Mouse (Mus musculus) hindbrain, postnatal 0 days (tissue): ENCODE data around the gene Aif1l. TPM values are rescaled to one million over a fixed set of nuclear protein-coding genes. Genes with fewer than 3 reads are reported as not detected.
A peak's percentile ranks its signal among the peaks of the same experiment; 100 is the strongest.

ENCODE experiments used
- ATAC-seq: fragments of 200-750 bp; cut with Nextera tagmentation; 2 replicates; pipeline ENCODE4 v1.8.0; 2017; ENCODE audit warnings: mild to moderate bottlenecking, moderate TSS enrichment, moderate library complexity
- DNase-seq: peaks from one replicate; pipeline ENCODE4 v3.0.0-alpha.2; 2015; ENCODE audit warnings: low spot score
- H3K27ac ChIP-seq: fragments of 300-500 bp; sonication (generic); 2 replicates; pipeline ENCODE4 v1.5.1; 2014; ENCODE audit warnings: mild to moderate bottlenecking
- H3K27me3 ChIP-seq: fragments of 300-500 bp; sonication (generic); 2 replicates; pipeline ENCODE4 v1.6.1; 2014; ENCODE audit warnings: low read length, mixed read lengths; ENCODE audit not compliant: insufficient read depth
- H3K36me3 ChIP-seq: fragments of 300-500 bp; sonication (generic); 2 replicates; pipeline ENCODE4 v1.6.1; 2014; ENCODE audit warnings: low read length, mixed read lengths; ENCODE audit not compliant: insufficient read depth
- H3K4me1 ChIP-seq: fragments of 300-500 bp; sonication (generic); 2 replicates; pipeline ENCODE4 v1.6.1; 2014; ENCODE audit warnings: antibody characterized with exemption, low read length, mixed read lengths; ENCODE audit not compliant: insufficient read depth
- H3K4me2 ChIP-seq: fragments of 300-500 bp; sonication (generic); 2 replicates; pipeline ENCODE4 v1.6.1; 2014; ENCODE audit warnings: low read depth, mild to moderate bottlenecking, low read length, moderate library complexity, mixed read lengths
- H3K4me3 ChIP-seq: fragments of 300-500 bp; sonication (generic); 2 replicates; pipeline ENCODE4 v1.5.1; 2014; ENCODE audit warnings: low read length
- H3K9ac ChIP-seq: fragments of 300-500 bp; sonication (generic); replicated peaks from 2 replicates; pipeline ENCODE4 v1.6.1; 2014; ENCODE audit warnings: mild to moderate bottlenecking, low read length, moderate library complexity, mixed read lengths
- H3K9me3 ChIP-seq: fragments of 300-500 bp; sonication (generic); 2 replicates; pipeline ENCODE4 v1.6.1; 2016; ENCODE audit warnings: low read length, mixed read lengths
- CTCF ChIP-seq: IDR thresholded peaks from 2 replicates; pipeline ENCODE4 v1.5.1; 2016; ENCODE audit warnings: antibody characterized with exemption, control low read depth, low read depth
- WGBS: fragments of 180-500 bp; shearing (Covaris S2); extraction: QIAGEN DNeasy Blood & Tissue Kit; methylation state at CpG from one replicate; pipeline ENCODE4 v1.1.7; 2014; 5-methylcytosine and 5-hydroxymethylcytosine counted together
- polyA plus RNA-seq: library from polyadenylated mRNA; unstranded; fragments of >200 nt; fragmentation: Nextera tagmentation; extraction: Ambion mirVana; gene quantifications from 2 replicates; pipeline ENCODE4 v1.2.1, GENCODE M21; 2015
- total RNA-seq: library from RNA; depleted of rRNA; stranded (reverse); fragments of >200 nt; gene quantifications from 2 replicates; pipeline ENCODE4 v1.2.3, GENCODE M21; 2014

Gene Aif1l
- total and polyA plus RNA-seq, 2 experiments from 2014 or later: 13.2 to 18.2 TPM

DNA sequence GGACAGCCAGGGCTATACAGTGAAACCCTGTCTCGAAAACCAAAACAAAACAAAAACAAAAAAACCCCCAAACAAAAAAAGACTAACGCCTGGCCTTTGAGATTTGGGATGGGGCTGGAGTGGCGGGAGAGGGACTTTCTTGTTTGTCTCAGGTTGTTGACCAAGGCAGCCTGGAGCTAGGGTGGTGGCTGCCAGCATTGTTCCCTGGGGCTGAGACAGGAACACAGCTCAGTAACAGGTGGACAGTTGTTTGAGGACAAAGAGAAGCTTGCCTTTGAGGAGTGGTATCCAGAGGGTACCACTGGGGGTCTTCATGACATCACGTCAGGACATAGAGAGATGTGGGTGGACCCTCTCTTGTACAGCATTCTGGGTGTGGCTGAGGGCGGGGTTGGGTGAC lies 5.7 kb downstream of the Aif1l start:
- Histone ChIP-seq H3K4me2 (no peak overlapping the region), H3K4me1 (peaks cover 16% of the 10 kb centered on the region), H3K27ac (no peak overlapping the region), H3K9me3 (no peaks in the 10 kb centered on the region), H3K27me3 (no peaks in the 10 kb centered on the region), H3K4me3 (no peak overlapping the region), H3K36me3 (no peaks in the 10 kb centered on the region), H3K9ac (no peak overlapping the region)
- ATAC-seq (no peak), DNase-seq (no peak)
- 86% methylated on average over 5 of the region's 5 CpGs for WGBS
- no peak for TF ChIP-seq CTCF

- TF ChIP-seq CTCF: no peak
- H3K27ac ChIP-seq: no peak overlapping the region
- peaks cover 13% of the 10 kb centered on the region; the same call in 1 of the 2 replicates for H3K4me1 ChIP-seq
- H3K9me3 ChIP-seq: no peaks in the 10 kb centered on the region
- no peak overlapping the region for H3K9ac ChIP-seq
- 89% methylated on average over 10 of the region's 10 CpGs for WGBS
- no peak overlapping the region for H3K4me2 ChIP-seq
- no peak for ATAC-seq
- H3K27me3 ChIP-seq: no peaks in the 10 kb centered on the region
- DNase-seq: no peak
- H3K4me3 ChIP-seq: no peak overlapping the region
- H3K36me3 ChIP-seq: no peaks in the 10 kb centered on the region
These were observed 7.3 kb downstream of the Aif1l start for GRCm38 (mm10) chr2:31957211-31957610.

DNA sequence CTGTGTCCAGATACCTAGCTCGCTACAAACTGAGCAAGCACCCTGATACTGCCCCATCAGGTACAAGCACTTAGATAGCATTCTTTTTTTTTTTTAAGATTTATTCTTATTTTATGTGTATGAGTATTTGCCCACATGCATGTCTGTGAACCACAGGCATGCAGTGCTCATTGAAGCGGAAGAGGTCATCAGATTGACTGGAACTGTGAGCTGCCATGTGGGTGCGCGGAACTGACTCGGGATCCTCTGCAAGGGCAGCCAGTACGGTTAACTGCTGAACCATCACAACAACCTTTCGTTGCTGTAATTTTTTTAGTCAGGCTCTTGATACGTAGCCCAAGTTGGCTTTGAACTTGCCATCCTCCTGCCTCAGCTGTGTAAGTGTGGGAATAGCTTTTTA lies 11.0 kb downstream of the Aif1l start:
- no peak for TF ChIP-seq CTCF
- no peaks in the 10 kb centered on the region for H3K9me3 ChIP-seq
- DNase-seq (no peak), ATAC-seq (no peak)
- H3K36me3 ChIP-seq: no peaks in the 10 kb centered on the region
- H3K27me3 ChIP-seq: no peaks in the 10 kb centered on the region
- H3K9ac ChIP-seq: no peak overlapping the region
- H3K4me2 ChIP-seq: no peak overlapping the region
- H3K4me3 ChIP-seq: no peak overlapping the region
- 88% methylated on average over 8 of the region's 8 CpGs for WGBS
- H3K27ac ChIP-seq: peak overlapping the region; percentile 82; the same call in 1 of the 2 replicates
- peaks cover 16% of the 10 kb centered on the region; the same call in 1 of the 2 replicates for H3K4me1 ChIP-seq

DNA sequence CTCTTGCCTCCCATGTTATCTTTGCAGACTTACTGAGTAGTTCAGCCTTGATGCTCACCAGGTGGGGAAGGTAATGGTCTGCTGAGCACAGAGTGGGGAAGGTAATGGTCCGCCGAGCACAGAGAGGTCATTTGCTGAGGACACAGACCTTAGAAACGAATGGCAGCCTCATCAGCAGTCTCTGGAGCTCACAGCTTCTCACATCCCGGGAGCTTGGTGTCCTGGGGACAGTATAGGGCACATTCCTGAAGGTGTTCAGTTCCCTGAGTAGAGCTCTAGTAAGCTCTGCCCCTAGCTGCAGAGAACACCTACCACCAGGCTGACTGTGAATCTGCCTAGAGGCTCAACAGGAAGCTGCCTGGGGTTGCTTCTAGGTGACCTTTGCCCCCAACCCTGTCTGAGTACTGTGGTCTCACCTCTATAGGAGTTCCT lies 11.9 kb downstream of the Aif1l start:
- WGBS: 60% methylated on average over 4 of the region's 4 CpGs

GRCm38 (mm10) chr2:31962501-31963224 lies 12.7 kb downstream of the Aif1l start:
- Histone ChIP-seq H3K4me3 (no peak overlapping the region), H3K4me1 (peaks cover 16% of the 10 kb centered on the region; the same call in 1 of the 2 replicates), H3K4me2 (no peak overlapping the region), H3K36me3 (no peaks in the 10 kb centered on the region), H3K9me3 (no peaks in the 10 kb centered on the region), H3K27ac (peak overlapping the region; percentile 82), H3K9ac (no peak overlapping the region), H3K27me3 (no peaks in the 10 kb centered on the region)
- peak; percentile 75 for TF ChIP-seq CTCF
- peak; percentile 81 for DNase-seq
- 29% methylated on average over 8 of the region's 8 CpGs for whole genome bisulfite sequencing
- peak; percentile 95 for ATAC-seq

More for the DNA sequence above, 11.9 kb downstream of the Aif1l start:
- Histone ChIP-seq H3K36me3 (no peaks in the 10 kb centered on the region), H3K27me3 (no peaks in the 10 kb centered on the region), H3K27ac (peak overlapping the region; percentile 82), H3K9me3 (no peaks in the 10 kb centered on the region), H3K4me1 (peaks cover 16% of the 10 kb centered on the region; the same call in 1 of the 2 replicates), H3K9ac (no peak overlapping the region), H3K4me2 (no peak overlapping the region), H3K4me3 (no peak overlapping the region)
- ATAC-seq: no peak
- no peak for DNase-seq
- no peak for TF ChIP-seq CTCF

- Histone ChIP-seq H3K27ac (peak overlapping the region; percentile 82), H3K4me2 (no peak overlapping the region), H3K9ac (no peak overlapping the region), H3K4me1 (peaks cover 16% of the 10 kb centered on the region; the same call in 1 of the 2 replicates), H3K36me3 (no peaks in the 10 kb centered on the region), H3K4me3 (no peak overlapping the region), H3K9me3 (no peaks in the 10 kb centered on the region), H3K27me3 (no peaks in the 10 kb centered on the region)
- TF ChIP-seq CTCF: no peak
- ATAC-seq: no peak
- DNase-seq: peak; percentile 20
- 52% methylated on average over 7 of the region's 7 CpGs for WGBS
These were observed 13.6 kb downstream of the Aif1l start for GRCm38 (mm10) chr2:31963491-31963890.

DNA sequence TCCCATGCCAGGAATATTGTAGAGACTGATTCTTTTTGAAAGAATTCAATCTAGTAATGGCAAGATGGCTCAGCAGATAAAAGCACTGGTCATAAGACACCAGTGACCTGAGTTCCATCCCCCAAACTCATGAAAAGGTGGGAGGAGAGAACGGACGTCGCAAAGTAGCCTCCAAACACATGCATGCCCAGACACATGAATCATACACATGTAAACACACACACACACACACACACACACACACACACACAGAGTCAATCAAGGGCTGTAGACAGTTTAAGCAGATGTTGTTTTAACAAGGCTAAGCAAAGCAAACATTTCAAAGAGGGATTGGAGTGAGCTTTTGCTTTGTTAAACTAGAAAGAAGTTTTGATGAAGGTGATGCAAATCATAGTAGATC lies 14.3 kb downstream of the Aif1l start:
- Histone ChIP-seq H3K4me2 (no peak overlapping the region), H3K4me3 (no peak overlapping the region), H3K27ac (0 out of 2 replicates have a peak overlapping the region, but pooled peaks have one; percentile 82), H3K36me3 (no peaks in the 10 kb centered on the region), H3K4me1 (peaks cover 16% of the 10 kb centered on the region; the same call in 1 of the 2 replicates), H3K27me3 (no peaks in the 10 kb centered on the region), H3K9ac (no peak overlapping the region), H3K9me3 (no peaks in the 10 kb centered on the region)
- 84% methylated on average over 3 of the region's 3 CpGs for WGBS
- no peak for TF ChIP-seq CTCF
- DNase-seq: no peak
- ATAC-seq: no peak
